Mouse (Mus musculus): Measurements from ENCODE around the gene Wdpcp. TPM values are rescaled to one million over a fixed set of nuclear protein-coding genes. Genes with fewer than 3 reads are reported as not detected.

The Wdpcp gene
- total RNA-seq, 2 experiments from 2014 or later: 7.3 to 27.1 TPM

DNA sequence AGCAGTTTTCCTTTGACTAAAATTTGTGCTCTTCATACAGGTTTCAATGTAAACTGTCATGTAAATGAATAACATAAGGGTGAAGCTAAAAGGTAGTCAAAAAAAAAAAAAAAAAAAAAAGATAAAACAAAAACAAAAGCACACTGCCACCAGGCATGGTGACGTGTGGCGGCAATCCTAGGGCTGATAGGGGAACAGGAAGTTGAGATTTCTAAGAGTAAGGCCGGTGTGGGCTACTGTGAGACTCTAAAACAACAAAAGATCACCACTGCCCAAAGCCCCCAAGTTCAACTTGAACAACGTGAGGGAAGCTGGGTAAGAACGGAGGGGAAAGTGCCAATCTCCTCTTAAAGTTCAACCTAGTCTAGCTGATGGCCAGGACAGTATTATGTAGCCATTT, 3.0 kb upstream of the Wdpcp start:
- ATAC-seq (replicated peaks; ENCODE audit: poor library complexity): peak; percentile 29

DNA sequence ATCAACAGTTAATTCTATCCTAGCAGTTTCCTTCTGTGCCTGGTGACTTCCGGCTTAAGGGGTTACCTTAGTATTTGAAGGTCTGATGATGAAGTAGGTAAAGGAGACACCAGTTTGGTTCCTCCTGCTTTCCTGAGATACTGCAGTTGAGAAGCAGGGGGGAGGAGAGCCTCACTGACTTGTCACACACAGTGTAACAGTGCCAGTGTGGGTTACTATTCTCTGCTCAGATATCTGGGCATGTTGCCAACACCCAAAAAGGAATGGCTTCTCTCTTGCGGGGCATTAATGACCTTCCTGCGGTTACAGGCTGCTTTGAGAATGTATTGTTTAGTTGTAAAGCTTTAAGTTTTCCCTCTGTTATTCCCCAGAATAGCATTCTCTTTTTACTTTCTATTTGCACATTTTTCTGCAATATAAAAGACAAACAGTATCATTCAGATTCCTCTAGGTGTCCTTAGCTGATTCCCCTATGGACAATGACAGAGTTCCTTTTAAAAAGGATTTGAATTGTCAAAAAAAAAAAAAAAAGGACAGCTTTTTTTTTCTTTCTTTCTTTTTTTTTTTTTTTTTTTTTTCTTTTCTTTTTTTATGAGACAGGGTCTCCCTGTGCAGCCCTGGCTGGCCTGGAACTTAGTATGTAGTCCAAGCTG, 2.5 kb upstream of the Wdpcp start:
- peak; percentile 21 for ATAC-seq (replicated peaks; ENCODE audit: poor library complexity)

DNA sequence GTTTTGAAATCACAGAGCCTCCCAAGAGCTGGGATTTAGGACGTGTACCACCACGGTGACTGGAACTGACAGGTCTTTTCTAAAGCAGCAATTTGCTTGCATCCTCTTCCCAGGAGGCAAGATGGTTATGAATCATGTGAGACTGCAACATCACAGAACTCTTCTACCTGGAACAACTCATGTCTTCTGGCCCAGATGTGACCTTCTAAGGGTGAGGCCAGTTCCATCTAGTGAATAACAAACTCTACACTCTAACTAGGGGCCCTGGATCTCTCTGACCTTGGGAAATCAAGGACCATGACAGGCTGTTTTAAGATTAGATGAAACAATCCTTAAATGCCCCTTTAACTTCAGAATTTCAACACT, 1.9 kb upstream of the Wdpcp start:
- ATAC-seq (replicated peaks; ENCODE audit: poor library complexity): no peak

DNA sequence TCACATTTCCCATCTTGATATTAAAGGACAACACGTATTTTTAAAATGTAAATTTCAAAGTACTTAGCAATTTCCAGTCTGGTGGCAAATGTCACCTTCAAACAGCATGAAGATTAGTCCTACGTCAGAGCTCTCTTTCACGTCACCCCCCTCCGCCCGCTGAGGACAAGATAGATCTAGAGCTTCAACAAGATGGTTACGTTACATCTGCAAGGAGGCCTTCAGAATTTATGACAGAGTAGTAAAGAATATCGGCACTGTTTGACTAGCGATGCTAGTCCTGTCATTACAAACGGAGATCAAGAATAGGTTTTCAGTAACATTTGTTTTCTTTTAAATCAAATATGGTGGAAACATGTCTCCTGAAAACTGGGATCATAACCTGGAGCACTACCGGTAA, 1.1 kb upstream of the Wdpcp start:
- no peak for ATAC-seq (replicated peaks; ENCODE audit: poor library complexity)

DNA sequence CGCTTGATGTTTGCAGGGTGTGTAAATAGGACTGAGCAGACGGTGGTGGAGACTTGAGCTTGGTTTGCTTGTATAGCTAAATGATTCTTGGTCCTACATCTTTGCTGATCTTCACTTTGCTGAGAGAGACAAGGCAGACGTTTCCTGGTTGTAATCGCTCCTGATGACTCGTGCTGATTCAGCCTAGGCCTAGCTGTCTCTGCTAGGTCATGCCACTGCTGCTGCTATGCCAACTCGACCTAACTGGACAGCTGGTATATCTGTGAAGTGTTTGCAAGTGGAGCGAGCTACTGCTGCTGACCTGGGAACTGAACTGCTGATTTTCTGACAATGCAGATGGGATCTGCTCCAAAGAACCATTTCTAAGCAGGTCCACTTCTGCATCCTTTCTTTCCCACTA, 9.4 kb downstream of the Wdpcp start:
- no peak for ATAC-seq (replicated peaks; ENCODE audit: poor library complexity)

DNA sequence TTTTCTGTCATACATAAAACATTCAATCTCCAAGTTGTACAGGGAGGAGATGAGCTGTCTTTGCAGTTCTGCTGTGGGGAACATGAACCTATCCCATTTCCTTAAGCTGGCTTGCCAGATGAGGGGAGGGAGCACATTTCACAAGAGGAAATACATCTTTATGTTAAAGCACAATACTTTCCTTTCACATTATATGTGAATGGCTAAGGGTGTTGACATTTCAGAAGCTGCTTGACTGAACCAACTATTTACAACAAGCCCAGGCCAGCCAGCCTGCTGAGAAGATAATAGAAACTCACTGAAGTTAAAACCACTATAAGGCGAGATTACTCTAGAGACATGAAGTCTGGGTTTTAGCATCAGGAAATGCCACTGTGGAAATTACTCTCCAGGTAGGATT, 11.3 kb downstream of the Wdpcp start:
- ATAC-seq (replicated peaks; ENCODE audit: poor library complexity): no peak

DNA sequence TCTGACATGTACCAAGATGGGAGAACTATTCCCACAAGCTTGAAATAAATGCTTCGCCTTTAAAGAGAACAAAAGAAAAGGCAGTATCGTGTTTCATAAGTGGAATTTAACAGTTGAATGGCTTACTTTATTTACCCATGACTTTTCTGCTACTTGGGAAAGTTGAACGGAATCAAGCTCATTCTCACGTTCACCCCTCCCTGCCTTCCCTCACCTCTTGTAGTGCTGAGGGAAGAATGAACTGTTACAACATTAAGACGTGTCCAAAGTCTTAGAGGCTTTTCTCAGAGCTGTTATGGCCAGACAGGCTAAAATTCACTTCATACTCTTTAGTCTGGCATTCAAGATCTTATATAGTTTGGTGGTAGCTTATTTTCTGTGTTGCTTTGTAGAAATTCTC, 30.5 kb downstream of the Wdpcp start:
- ATAC-seq (replicated peaks; ENCODE audit: poor library complexity): no peak

DNA sequence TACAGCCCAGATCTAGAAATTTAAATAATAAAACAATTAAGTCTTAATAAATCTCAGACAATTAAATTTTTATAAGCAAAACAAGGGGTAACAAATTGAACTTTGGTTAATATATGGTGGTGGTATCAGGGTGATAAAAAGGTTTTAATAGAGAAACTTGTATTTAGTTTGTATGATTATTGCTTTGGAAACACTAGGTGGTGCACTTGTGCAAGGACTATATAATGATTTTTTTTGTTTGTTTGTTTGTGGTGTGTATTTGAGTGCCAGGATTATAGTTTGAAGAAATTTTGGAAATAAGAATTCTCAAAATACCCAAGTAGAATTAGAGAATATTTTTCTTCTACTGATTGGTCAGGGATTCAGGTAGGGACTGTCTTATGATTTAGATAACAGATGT, 43.9 kb downstream of the Wdpcp start:
- no peak for ATAC-seq (replicated peaks; ENCODE audit: poor library complexity)

DNA sequence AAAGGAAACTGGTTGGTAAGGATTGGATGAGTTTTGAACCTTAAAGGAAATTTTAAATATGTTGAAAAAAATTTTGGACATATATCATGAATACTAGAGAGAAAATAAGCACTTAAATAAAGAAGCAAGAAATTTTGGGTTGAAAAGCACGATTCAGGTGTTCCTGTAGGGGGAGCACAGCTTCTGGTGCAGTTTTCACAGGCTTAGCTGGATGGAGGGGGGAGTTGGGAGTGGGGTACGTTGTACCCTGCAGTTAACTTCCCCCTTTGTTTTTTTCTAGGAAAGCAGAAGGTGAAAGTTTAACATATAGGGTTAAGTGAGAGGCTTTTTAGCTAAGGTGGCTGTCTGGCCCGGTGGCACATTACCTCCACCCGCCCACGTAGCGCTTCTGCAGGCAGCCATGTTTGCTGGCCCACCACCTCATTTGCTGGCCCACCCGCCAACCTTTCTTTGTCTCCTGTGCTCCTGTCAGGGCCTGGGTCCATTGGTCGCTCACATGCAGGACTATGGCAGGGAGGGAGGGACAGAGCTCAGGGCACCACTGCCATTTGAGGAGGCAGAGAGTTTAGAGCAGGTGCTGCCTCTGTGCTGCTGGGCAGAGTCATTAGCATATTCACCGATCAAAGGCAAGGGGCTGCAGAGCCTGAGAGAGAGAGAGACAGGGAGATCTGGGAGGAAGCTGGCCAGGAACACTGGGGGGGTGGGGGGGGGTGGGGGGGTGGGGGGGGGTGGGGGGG, 62.3 kb downstream of the Wdpcp start:
- no peak for ATAC-seq (replicated peaks; ENCODE audit: poor library complexity)

DNA sequence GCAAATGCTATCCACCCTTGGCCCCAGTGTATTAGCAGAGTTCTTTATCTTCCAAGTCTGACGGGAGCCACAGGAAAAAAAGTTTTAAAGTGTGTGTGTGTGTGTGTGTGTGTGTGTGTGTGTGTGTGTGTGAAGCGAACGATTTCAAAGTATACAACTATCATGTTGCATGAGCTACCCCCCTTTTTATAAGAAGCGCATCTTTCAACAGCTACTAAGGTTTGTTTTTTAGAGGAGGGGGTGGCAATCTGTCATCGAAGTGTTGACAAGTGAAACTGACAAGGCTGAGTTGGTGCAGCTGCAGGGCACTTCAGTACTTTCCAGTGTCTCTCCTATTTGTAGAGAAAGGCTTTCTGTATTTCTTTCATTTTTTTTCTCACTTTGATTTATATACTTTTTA, 66.3 kb downstream of the Wdpcp start:
- no peak for ATAC-seq (replicated peaks; ENCODE audit: poor library complexity)

DNA sequence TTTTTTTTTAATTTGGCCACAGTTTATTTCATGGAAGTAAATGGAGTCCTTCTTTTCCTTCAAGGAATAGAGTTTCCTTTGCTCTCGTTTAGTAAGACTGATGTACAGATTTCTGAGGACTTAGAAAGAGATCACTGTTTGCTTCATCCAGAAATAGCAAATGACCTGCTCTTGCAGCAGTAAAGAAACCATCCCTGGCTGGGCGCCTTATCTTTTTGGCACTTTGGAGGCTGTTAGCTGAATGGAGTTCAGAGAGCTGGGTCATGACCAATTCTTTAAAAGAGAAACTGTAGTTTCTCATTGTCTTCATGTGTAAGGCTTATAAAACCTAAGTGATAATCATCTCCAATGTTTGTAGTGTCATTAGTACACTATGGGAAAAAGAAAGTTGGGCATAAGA, 67.5 kb downstream of the Wdpcp start:
- no peak for ATAC-seq (replicated peaks; ENCODE audit: poor library complexity)

DNA sequence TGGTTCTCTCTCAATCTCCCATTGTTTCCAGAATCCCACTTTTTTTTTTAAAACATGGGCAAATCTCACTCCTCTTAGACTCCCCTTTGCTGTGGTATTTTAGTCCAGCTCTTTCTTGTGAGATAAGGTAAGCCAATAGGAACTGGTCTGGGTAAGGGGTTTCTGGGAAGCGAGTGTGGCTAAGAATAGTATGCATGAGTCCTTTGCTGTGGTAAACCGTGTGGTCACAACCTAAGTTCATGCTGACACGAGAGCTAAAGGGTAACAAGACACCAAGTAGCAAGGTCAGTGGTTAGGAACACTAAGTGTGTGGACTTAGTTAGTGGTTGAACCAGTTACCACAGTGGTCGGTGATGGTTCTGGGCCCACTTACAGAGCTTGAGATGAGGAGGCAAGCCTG, 72.2 kb downstream of the Wdpcp start:
- ATAC-seq (replicated peaks; ENCODE audit: poor library complexity): no peak

DNA sequence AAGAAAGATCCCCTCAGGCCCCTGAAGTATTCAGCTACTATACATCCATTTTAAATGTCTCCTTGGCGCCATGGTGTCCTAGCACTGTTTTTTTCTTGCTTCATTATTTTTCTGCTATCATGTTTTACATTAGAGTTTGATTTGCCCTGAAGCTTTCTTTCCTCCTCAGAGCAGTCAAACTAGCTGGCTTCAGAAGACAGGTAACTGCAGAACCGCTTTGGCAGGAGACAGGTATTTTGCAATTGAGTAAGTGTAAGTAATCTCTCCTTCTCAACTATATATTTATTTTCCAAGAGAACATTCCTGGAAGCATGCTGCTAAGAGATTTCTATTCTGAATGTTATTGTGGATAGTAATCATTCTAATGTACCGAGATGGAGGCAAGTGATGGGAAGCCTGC, 74.1 kb downstream of the Wdpcp start:
- ATAC-seq (replicated peaks; ENCODE audit: poor library complexity): no peak

DNA sequence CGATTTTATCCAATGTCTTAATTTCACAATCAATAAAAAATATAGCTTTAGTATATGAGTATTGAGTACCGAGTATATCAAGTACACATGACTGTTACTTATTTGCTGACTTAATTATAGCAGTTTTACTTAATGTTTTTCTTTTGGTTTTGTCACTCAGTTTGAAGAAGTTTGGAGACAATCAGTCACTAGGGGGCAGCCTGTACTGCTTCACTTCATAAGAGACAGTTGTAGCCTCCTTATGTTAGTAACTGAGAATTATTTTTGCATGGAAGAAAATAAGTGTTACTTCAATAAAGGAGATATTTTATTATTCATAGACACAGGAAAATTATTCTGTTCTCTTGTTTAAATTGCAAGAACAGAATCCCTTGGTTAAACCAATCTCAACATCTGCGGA, 87.0 kb downstream of the Wdpcp start:
- peak; percentile 46; the same call in 1 of the 2 replicates for ATAC-seq (replicated peaks; ENCODE audit: poor library complexity)

DNA sequence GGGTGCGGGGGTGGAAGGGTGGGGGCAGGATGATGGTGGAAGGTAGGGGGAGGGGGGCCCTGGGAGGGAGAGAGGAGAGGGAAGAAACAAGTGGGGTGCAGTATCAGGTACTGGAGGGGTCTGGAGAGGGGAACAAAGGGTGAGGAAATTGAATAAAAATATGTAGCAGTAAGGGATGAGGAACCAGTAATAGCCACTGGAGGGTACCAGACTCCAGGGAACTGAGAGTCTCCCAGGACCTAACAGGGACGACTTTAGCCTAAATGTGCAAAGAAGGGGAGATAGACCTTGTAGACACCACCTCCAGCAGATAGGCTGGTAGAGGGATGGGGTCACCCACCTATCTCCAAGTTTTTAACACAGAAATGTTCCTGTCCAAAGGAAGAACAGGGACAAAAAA, 105.0 kb downstream of the Wdpcp start:
- ATAC-seq (replicated peaks; ENCODE audit: poor library complexity): no peak

DNA sequence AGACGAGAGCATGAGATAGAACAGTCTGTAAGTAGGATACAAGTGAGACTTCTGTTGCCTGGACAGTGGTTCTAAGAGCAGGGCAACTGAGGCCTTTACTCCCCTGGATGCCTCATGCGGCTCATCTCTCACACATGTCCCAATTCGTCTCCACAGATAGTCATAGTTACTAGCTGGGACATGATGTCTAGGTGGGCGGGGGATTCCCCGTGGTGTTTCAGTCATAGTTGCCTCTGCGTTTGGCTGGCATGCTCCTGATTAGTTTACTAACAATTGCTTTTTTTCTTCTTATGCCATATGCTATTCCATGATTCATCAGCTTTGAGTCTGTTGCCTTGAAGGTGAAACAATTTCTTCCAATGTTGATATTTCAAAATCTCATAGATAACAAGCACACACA, 116.4 kb downstream of the Wdpcp start:
- ATAC-seq (replicated peaks; ENCODE audit: poor library complexity): no peak

DNA sequence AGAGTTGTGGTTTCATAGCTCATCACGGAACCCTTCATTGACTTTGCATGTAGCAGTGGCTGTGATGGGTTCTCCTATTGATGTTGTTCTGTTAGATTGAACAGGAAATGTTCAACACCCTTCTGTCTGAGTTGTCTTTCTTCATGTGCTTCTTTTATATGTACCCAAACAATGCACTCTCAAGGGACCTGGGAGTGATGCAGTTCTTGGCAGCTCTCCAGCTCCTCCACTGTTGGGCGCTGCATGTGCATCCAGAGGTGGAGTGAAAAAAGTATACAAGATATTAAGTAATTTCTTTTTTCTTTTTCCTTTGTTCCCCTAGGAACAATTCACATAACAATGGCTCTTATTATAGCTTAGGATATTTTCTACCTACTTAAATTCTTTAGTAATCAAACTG, 118.7 kb downstream of the Wdpcp start:
- ATAC-seq (replicated peaks; ENCODE audit: poor library complexity): no peak

DNA sequence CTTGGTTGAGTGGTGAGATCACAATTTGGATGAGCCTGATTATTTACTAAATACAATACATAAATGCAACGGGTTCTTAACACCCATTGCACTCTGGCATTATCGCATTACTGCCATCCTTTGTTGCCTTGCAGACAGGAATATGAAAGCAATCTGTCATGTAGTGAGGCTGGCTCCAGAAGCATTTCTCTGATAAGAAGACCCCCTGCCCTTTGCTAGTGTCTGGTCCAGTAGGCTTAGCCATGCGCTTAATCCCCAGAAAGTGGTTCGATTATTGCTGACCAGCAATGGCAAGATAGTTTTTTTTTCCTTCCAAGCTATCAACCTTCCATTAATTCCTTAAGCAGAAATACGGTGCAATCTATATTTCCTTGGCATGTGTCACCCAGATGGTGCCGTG, 122.1 kb downstream of the Wdpcp start:
- ATAC-seq (replicated peaks; ENCODE audit: poor library complexity): no peak

DNA sequence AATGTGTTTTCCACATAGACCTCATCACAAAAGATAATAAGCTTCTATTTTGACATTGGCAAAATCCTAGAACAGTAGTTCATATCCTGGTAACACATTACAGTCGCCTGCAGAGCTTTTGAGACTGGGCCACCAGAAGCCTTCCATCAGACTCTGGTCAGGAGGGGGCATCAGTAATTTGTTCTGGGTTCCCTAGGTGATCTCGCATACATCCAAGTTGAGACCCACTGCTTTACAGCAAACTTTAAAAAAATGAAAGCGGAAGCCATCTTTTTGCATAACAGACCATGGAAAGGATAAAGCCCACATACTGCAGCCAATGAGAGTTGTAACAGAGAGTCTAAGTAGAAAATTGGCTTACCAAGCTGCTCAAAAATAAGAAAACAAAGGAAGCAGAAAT, 125.6 kb downstream of the Wdpcp start:
- no peak for ATAC-seq (replicated peaks; ENCODE audit: poor library complexity)

DNA sequence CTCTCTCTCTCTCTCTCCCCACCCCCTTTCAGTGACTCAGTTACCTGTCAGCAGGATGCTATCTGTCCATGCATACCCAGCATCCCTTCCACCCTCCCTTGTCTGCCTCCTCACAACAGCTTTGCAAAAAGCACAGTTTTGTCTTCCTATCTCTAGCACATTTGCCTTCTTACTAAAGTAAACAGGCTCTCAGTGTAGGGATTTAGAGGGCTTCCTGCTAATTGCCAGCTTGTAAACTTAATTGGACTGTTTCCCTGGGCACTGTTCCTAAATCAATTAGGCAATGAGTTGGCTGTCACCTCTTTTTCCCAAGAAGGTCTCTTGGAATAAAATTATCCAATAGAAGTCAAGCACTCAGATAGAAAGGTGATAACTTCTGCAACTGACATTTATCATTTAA, 141.5 kb downstream of the Wdpcp start:
- no peak for ATAC-seq (replicated peaks; ENCODE audit: poor library complexity)

DNA sequence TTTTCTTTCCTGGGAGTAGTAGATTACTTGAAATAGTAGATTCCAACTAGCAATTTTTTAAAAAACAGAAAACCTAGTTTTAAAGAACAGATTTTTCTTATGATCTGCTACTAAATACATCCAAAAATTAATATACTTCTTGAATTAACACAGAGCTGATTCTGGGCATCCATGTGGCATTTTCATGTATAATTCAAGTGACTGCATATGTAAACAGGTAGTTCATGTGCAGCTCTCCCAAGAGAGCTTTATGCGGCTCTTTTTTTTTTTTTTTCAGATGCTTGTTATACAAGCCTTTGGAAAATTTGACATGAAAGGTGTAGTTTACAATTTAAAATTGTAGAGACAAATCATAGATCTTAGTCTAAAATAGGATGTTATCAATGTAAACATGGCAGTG, 142.0 kb downstream of the Wdpcp start:
- no peak for ATAC-seq (replicated peaks; ENCODE audit: poor library complexity)

DNA sequence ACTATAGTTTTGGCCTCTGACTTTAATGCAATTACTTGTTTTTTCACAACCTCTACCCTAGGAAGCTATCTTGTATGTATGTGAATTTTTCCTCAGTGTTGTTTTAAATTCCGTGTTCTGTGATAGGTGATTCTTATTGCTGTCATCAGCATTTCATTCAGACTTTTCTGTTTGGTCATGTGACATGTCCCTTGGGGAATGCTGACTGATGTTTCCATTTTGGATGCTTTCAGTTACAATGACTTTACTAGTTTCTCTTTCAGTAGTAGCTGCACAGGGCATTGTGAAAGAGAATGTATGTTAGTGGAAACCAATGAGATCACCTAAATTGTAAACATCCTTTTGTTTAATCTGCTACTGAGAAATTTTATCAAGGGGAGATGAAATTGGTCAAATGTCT, 154.3 kb downstream of the Wdpcp start:
- ATAC-seq (replicated peaks; ENCODE audit: poor library complexity): no peak

DNA sequence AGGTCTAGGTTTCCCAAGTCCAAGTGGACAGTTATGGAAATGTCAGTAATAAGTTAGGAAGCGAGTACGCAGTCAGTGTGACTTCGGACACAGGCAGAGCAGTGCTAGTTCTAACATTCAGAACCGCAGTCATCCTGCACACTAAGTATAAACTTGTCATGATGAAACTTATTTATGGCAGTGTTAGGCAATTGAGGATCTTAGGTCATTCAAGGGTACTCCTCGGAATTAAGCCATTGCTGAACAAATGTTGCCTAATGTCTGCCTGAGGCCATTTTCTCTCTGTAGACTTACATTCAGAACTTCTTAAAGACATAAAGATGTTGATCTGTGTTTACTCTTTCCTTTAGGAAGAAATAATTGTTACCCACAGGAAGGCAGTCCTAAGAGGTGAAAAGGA, 157.0 kb downstream of the Wdpcp start:
- ATAC-seq (replicated peaks; ENCODE audit: poor library complexity): peak; percentile 73

Data from megakaryocyte progenitor cell, adult 5-6 weeks (primary cell).